Comparison of ENCODE assay signal across 8 mouse cellular contexts in the genomic region with DNA sequence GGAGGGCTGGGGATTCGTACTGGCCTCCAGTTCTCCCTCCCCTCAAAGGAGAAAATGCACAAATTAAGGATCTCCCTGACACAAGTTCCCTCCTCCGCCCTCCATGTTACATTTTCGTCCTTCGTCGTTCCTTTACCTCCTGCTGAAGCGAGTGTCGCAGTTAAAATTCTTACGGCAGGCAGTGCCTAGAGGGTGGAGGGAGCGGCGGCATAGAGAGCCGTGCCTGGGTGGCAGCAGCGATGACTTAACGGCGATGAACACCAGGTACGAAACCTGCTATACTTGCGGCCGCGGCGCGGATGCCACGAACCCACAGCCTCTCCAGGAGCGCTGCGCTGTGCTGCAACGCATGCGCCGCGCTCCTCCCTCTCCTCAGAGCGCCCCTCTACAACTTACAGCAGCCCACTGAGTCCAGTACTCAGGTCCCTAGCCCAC. TPM values are rescaled to one million over a fixed set of nuclear protein-coding genes. Genes with fewer than 3 reads are reported as not detected.
A peak's percentile ranks its signal among the peaks of the same experiment; 100 is the strongest.
DNase-seq lines count a peak whose midpoint lies in the region; ATAC-seq lines count a peak whose summit lies in the region.

No protein-coding gene starts in this region.

- peak overlapping the region; percentile 62; the same call in 1 of the 2 replicates for H3K27ac ChIP-seq in intestine, embryonic 14.5 days (ENCODE audit: low read depth)
- H3K27ac ChIP-seq in midbrain, embryonic 16.5 days (ENCODE audit: low read length), result peak overlapping the region; percentile 66

- no peaks in the 10 kb centered on the region for H3K36me3 ChIP-seq in intestine, embryonic 14.5 days (ENCODE audit: control insufficient read depth, insufficient read depth, low read length)
- no peaks in the 10 kb centered on the region for H3K36me3 ChIP-seq in midbrain, embryonic 16.5 days (ENCODE audit: control insufficient read depth, insufficient read depth, low read length)
- H3K36me3 ChIP-seq in splenic B cell, adult 2 months (ENCODE audit: control insufficient read depth, insufficient read depth, low read length, poor library complexity, severe bottlenecking), result no peaks in the 10 kb centered on the region

- H3K9me3 ChIP-seq in intestine, embryonic 14.5 days (ENCODE audit: control insufficient read depth, low read length), result no peaks in the 10 kb centered on the region
- no peaks in the 10 kb centered on the region for H3K9me3 ChIP-seq in midbrain, embryonic 16.5 days (replicated peaks; ENCODE audit: control insufficient read depth, low read length, poor library complexity, severe bottlenecking)

- H3K27me3 ChIP-seq in intestine, embryonic 14.5 days (replicated peaks; ENCODE audit: control insufficient read depth, insufficient read depth, low read length), result no peaks in the 10 kb centered on the region
- no peaks in the 10 kb centered on the region; the same call in 1 of the 2 replicates for H3K27me3 ChIP-seq in midbrain, embryonic 16.5 days (ENCODE audit: control insufficient read depth, insufficient read depth, low read depth, low read length)
- H3K27me3 ChIP-seq in splenic B cell, adult 2 months (ENCODE audit: control insufficient read depth, insufficient read depth, low read length, poor library complexity, severe bottlenecking), result no peaks in the 10 kb centered on the region

- H3K4me1 ChIP-seq in intestine, embryonic 14.5 days (replicated peaks; ENCODE audit: control insufficient read depth, insufficient read depth, low read length), result no peaks in the 10 kb centered on the region
- peaks cover 3% of the 10 kb centered on the region for H3K4me1 ChIP-seq in midbrain, embryonic 16.5 days (ENCODE audit: control insufficient read depth, insufficient read depth, low read length)

- peak overlapping the region; percentile 48 for H3K4me2 ChIP-seq in intestine, embryonic 14.5 days (ENCODE audit: low read length)
- peak overlapping the region; percentile 66 for H3K4me2 ChIP-seq in midbrain, embryonic 16.5 days (ENCODE audit: low read length)

- DNase-seq in layer of hippocampus, adult 11-12 months (ENCODE audit: low spot score), result peak; percentile 25
- DNase-seq in layer of hippocampus, adult 9-10 months (ENCODE audit: low spot score), result no peak
- DNase-seq in cerebellum, postnatal 10 days, result peak; percentile 52 to 71
- DNase-seq in frontal cortex, postnatal 14 days (ENCODE audit: low spot score in 2 of 2), result peak; percentile 18 to 40
- peak; percentile 62 for DNase-seq in intestine, embryonic 14.5 days (ENCODE audit: low spot score)
- DNase-seq in liver, result peak; percentile 63
- DNase-seq in splenic B cell, adult 2 months (ENCODE audit: low read depth, low spot score), result peak; percentile 37

- ATAC-seq in intestine, embryonic 14.5 days (replicated peaks; ENCODE audit: low FRiP score, low TSS enrichment, low read depth), result peak; percentile 24; the same call in 1 of the 2 replicates
- peak; percentile 61; the same call in 1 of the 2 replicates for ATAC-seq in midbrain, embryonic 16.5 days

- H3K9ac ChIP-seq in intestine, embryonic 14.5 days (ENCODE audit: low read length), result peak overlapping the region; percentile 60
- H3K9ac ChIP-seq in midbrain, embryonic 16.5 days (ENCODE audit: low read depth, low read length), result peak overlapping the region; percentile 56

- H3K4me3 ChIP-seq in intestine, embryonic 14.5 days (ENCODE audit: low read depth, low read length), result peak overlapping the region; percentile 48
- peak overlapping the region; percentile 44 for H3K4me3 ChIP-seq in midbrain, embryonic 16.5 days (ENCODE audit: low read depth, low read length)

- under 1% methylated on average over 28 of the region's 28 CpGs for WGBS in intestine, embryonic 14.5 days
- under 1% methylated on average over 23 of the region's 28 CpGs for WGBS in midbrain, embryonic 16.5 days

RNA-seq across cellular contexts. Expression of gene Zcchc13, which starts 7.0 kb away (rescaled TPM):
- not detected in 2 replicates for polyA plus RNA-seq in intestine, embryonic 14.5 days (2014; fragmentation: Nextera tagmentation; extraction: Ambion mirVana)
- not detected in 2 replicates for polyA plus RNA-seq in midbrain, embryonic 16.5 days (2015; fragmentation: Nextera tagmentation; extraction: Ambion mirVana)
